Mouse (Mus musculus) bone marrow, adult 2 months (tissue): Measurements from ENCODE around the gene Pou2f1. TPM values are rescaled to one million over a fixed set of nuclear protein-coding genes. Genes with fewer than 3 reads are reported as not detected.

ENCODE experiments used
- H3K27ac ChIP-seq: fragments of 200-500 bp; 2 replicates; pipeline ENCODE4 v1.5.1; 2012; ENCODE audit warnings: low read depth, mild to moderate bottlenecking, control low read depth, inconsistent platforms, low read length; ENCODE audit not compliant: control insufficient read depth, poor library complexity, insufficient read depth
- H3K4me1 ChIP-seq: fragments of 200-500 bp; 2 replicates; pipeline ENCODE4 v1.6.1; 2011; ENCODE audit warnings: low read length; ENCODE audit not compliant: control insufficient read depth, insufficient read depth
- H3K4me3 ChIP-seq: fragments of 200-500 bp; replicated peaks from 2 replicates; pipeline ENCODE3; 2011; ENCODE audit warnings: mild to moderate bottlenecking, low read depth, low read length, control low read depth; ENCODE audit not compliant: control insufficient read depth
- CTCF ChIP-seq: fragments of 200-500 bp; IDR thresholded peaks from 2 replicates; pipeline ENCODE4 v1.5.1; 2011; ENCODE audit warnings: low read length, control low read depth; ENCODE audit not compliant: control insufficient read depth, insufficient read depth
- POLR2A ChIP-seq: fragments of 200-500 bp; IDR thresholded peaks from 2 replicates; pipeline ENCODE4 v1.6.1; 2011; ENCODE audit warnings: low read depth, mild to moderate bottlenecking, control low read depth, low read length, borderline replicate concordance; ENCODE audit not compliant: control insufficient read depth
- WGBS: fragments of 180-500 bp; shearing (Covaris S2); methylation state at CpG from one replicate; pipeline ENCODE4 v1.1.7; 2018; 5-methylcytosine and 5-hydroxymethylcytosine counted together
- polyA plus RNA-seq: library from polyadenylated mRNA; stranded (reverse); fragments of >200 nt; gene quantifications from 2 replicates; pipeline ENCODE4 v1.2.4, GENCODE M21; 2011; ENCODE audit warnings: low replicate concordance; ENCODE audit not compliant: missing spikeins, insufficient read depth, insufficient read length

The Pou2f1 gene
- polyA plus RNA-seq, 1 experiment = 9.1 TPM

GRCm38 (mm10) chr1:165853131-165853721 lies 149.3 kb downstream of the Pou2f1 start:
- Histone ChIP-seq H3K27ac (no peak overlapping the region), H3K4me1 (peaks cover 1% of the 10 kb centered on the region), H3K4me3 (no peak overlapping the region)
- TF ChIP-seq POLR2A (no peak), CTCF (no peak)
- 44% methylated on average over 4 of the region's 4 CpGs for WGBS

- no peak for TF ChIP-seq POLR2A
- TF ChIP-seq CTCF = no peak
- no peak overlapping the region for H3K27ac ChIP-seq
- WGBS = 49% methylated on average over 5 of the region's 5 CpGs
- H3K4me1 ChIP-seq = peaks cover 1% of the 10 kb centered on the region
- no peak overlapping the region for H3K4me3 ChIP-seq
These were observed 150.3 kb downstream of the Pou2f1 start for GRCm38 (mm10) chr1:165852131-165852530.

GRCm38 (mm10) chr1:165849458-165850445 lies 152.7 kb downstream of the Pou2f1 start:
- Histone ChIP-seq H3K4me3 (no peak overlapping the region), H3K27ac (peak overlapping the region; percentile 46; the same call in 1 of the 2 replicates), H3K4me1 (peaks cover 1% of the 10 kb centered on the region)
- TF ChIP-seq POLR2A = no peak
- no peak for TF ChIP-seq CTCF
- WGBS = 62% methylated on average over 17 of the region's 17 CpGs

GRCm38 (mm10) chr1:165848881-165849280 lies 153.6 kb downstream of the Pou2f1 start:
- no peak for TF ChIP-seq POLR2A
- no peak for TF ChIP-seq CTCF
- Histone ChIP-seq H3K4me1 (peaks cover 1% of the 10 kb centered on the region), H3K27ac (peak overlapping the region; percentile 46), H3K4me3 (no peak overlapping the region)
- 8% methylated on average over 4 of the region's 4 CpGs for WGBS

- H3K4me3 ChIP-seq = no peak overlapping the region
- no peak overlapping the region for H3K27ac ChIP-seq
- TF ChIP-seq CTCF (no peak), POLR2A (no peak)
- 27% methylated on average over 8 of the region's 8 CpGs for WGBS
- peaks cover 1% of the 10 kb centered on the region for H3K4me1 ChIP-seq
These were observed 154.1 kb downstream of the Pou2f1 start for GRCm38 (mm10) chr1:165848417-165848816.

GRCm38 (mm10) chr1:165845366-165845765 lies 157.1 kb downstream of the Pou2f1 start:
- Histone ChIP-seq H3K27ac (peak overlapping the region; percentile 49), H3K4me1 (peaks cover 1% of the 10 kb centered on the region), H3K4me3 (peak overlapping the region; percentile 49)
- WGBS = 1% methylated on average over 14 of the region's 14 CpGs
- TF ChIP-seq POLR2A (no peak), CTCF (no peak)

- H3K27ac ChIP-seq = peak overlapping the region; percentile 49
- WGBS = under 1% methylated on average over 26 of the region's 26 CpGs
- no peak; the same call in 1 of the 2 replicates for TF ChIP-seq POLR2A
- TF ChIP-seq CTCF = no peak
- peaks cover 1% of the 10 kb centered on the region for H3K4me1 ChIP-seq
- H3K4me3 ChIP-seq = peak overlapping the region; percentile 49
These were observed 157.5 kb downstream of the Pou2f1 start for GRCm38 (mm10) chr1:165844956-165845355.

- peak overlapping the region; percentile 49 for H3K4me3 ChIP-seq
- H3K27ac ChIP-seq = no peak overlapping the region
- H3K4me1 ChIP-seq = peaks cover 1% of the 10 kb centered on the region
- WGBS = 2% methylated on average over 20 of the region's 20 CpGs
- no peak for TF ChIP-seq POLR2A
- no peak for TF ChIP-seq CTCF
These were observed 158.0 kb downstream of the Pou2f1 start for GRCm38 (mm10) chr1:165844466-165844951.
